Mouse (Mus musculus) cerebellum, postnatal 25 days (tissue): ENCODE measurements around the gene Gm12666.
"Not testable (repeated sequence)": the region's sequence is repeated elsewhere in the genome, so short reads cannot be mapped to it uniquely, and the experiment has no call there.

Experiments used
- DNase-seq, 2 experiments: peaks; one replicate each; pipeline ENCODE4 v3.0.0; 2021; ENCODE audit warnings: mixed read lengths in 2 of 2

The Gm12666 gene

DNA sequence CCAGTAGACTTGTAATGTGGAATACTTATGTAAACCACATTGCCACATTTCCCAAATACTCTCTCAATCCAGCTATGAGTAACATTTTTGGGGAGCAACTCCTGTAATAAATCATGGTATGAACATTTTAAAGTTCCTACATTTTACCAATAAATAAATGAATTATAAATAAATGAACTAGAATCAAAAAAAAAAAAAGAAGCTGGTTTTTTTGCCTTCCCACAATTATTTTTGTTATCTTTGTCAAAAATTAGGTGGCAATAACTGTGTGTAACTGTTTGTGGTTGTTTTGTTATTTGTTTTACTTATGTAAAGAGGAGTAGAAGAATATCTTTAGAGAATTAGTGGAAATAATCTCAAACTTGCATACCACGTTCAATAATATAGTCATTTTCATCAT lies at the start of gene Gm12666:
Gene Gm12666 (minus strand): TSS at position 101 of the 400 bp plus-strand sequence.
- DNase-seq: not testable (repeated sequence)

GRCm38 (mm10) chr4:92226326-92226725 lies 34.8 kb upstream of the Gm12666 start:
- no peak for DNase-seq

DNA sequence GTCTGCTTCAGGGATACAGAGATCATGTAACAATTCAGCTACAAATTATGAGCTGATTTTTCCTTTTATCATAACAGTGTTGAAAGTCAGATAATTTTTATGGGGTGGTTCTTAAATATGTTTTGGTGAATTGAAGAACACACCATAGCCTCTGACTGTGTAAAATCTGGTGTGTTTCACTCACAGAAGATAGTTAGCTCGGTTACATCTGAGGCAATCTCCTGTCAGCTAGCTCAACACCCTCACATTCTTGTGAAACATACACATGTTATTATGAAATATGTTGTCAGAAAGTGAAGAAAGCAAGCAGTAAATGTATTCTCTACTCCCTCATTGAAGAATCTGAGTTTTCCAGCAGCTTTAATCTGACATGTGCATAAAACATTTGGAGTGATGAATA lies 24.7 kb upstream of the Gm12666 start:
- DNase-seq: no peak

GRCm38 (mm10) chr4:92152646-92153045 lies 38.9 kb downstream of the Gm12666 start:
- DNase-seq: no peak

GRCm38 (mm10) chr4:92147134-92147533 lies 44.4 kb downstream of the Gm12666 start, which contains the start of gene Izumo3:
TSS of gene Izumo3 (minus strand) at chr4:92147234.
- no peak for DNase-seq
